Mouse (Mus musculus): ENCODE data around the gene Eif4g3. TPM values are rescaled to one million over a fixed set of nuclear protein-coding genes. Genes with fewer than 3 reads are reported as not detected.

The Eif4g3 gene
- total and polyA plus RNA-seq, 3 experiments = 22.8 to 63.7 TPM; not detected in 1

GRCm38 (mm10) chr4:138031828-138032227 is 39.0 kb downstream of the Eif4g3 start:
- peaks cover 5% of the 10 kb centered on the region for H3K79me2 ChIP-seq (ENCODE audit: control insufficient read depth, insufficient read depth, low read length, poor library complexity)
- no peak overlapping the region for H3K9ac ChIP-seq (ENCODE audit: control insufficient read depth, low read depth, low read length, poor library complexity, severe bottlenecking)
- H3K27ac ChIP-seq (ENCODE audit: control insufficient read depth, low read depth, low read length) = no peak overlapping the region
- peaks cover 3 to 4% of the 10 kb centered on the region in 2 experiments for H3K4me1 ChIP-seq (ENCODE audit: control insufficient read depth in 1 of 2, insufficient read depth in 2 of 2, low read length in 2 of 2)
- no peaks in the 10 kb centered on the region for H3K27me3 ChIP-seq (ENCODE audit: control insufficient read depth in 1 of 2, insufficient read depth in 2 of 2, low read length in 2 of 2)
- DNase-seq (ENCODE audit: low read depth, low spot score) = no peak
- TF ChIP-seq E2F4 (IDR thresholded peaks at IDR 0.05; ENCODE audit: borderline replicate concordance, low read depth, low read length) (no peak), NRF1 (IDR thresholded peaks at IDR 0.05; ENCODE audit: insufficient read depth, low read depth, low read length, poor library complexity, severe bottlenecking) (no peak), USF2 (IDR thresholded peaks at IDR 0.05; ENCODE audit: borderline replicate concordance in 1 of 2, insufficient read depth in 1 of 2, low read depth in 1 of 2, low read length in 2 of 2) (no peak), ZKSCAN1 (IDR thresholded peaks at IDR 0.05; ENCODE audit: low read depth, low read length) (no peak), SMC3 (IDR thresholded peaks at IDR 0.05; ENCODE audit: low read depth, low read length) (no peak), EP300 (IDR thresholded peaks at IDR 0.05; ENCODE audit: low read depth in 1 of 2, low read length in 2 of 2) (no peak), KAT2A (conservative IDR thresholded peaks at IDR 0.05; ENCODE audit: low read depth, low read length) (no peak), TAL1 (IDR thresholded peaks at IDR 0.05; ENCODE audit: low read length) (no peak), MAFK (IDR thresholded peaks at IDR 0.05; ENCODE audit: borderline replicate concordance, low read depth, low read length) (no peak)
- no peak overlapping the region for H3K4me3 ChIP-seq (ENCODE audit: control insufficient read depth in 1 of 2, insufficient read depth in 1 of 2, low read depth in 2 of 2, low read length in 2 of 2)
- peaks cover 0 to 16% of the 10 kb centered on the region in 2 experiments; a peak in 2 of 4 replicates for H3K36me3 ChIP-seq (ENCODE audit: control insufficient read depth in 1 of 2, insufficient read depth in 2 of 2, low read length in 2 of 2)
- H3K9me3 ChIP-seq (replicated peaks; ENCODE audit: insufficient read depth, low read length) = no peaks in the 10 kb centered on the region

- no peak for DNase-seq (ENCODE audit: low read depth, low spot score)
- no peaks in the 10 kb centered on the region for H3K27me3 ChIP-seq (ENCODE audit: control insufficient read depth in 1 of 2, insufficient read depth in 2 of 2, low read length in 2 of 2)
- H3K27ac ChIP-seq (ENCODE audit: control insufficient read depth, low read depth, low read length) = no peak overlapping the region
- H3K4me1 ChIP-seq (ENCODE audit: control insufficient read depth in 1 of 2, insufficient read depth in 2 of 2, low read length in 2 of 2) = no peaks in the 10 kb centered on the region
- no peak overlapping the region for H3K4me3 ChIP-seq (ENCODE audit: control insufficient read depth in 1 of 2, insufficient read depth in 1 of 2, low read depth in 2 of 2, low read length in 2 of 2)
- H3K9ac ChIP-seq (ENCODE audit: control insufficient read depth, low read depth, low read length, poor library complexity, severe bottlenecking) = no peak overlapping the region
- H3K79me2 ChIP-seq (ENCODE audit: control insufficient read depth, insufficient read depth, low read length, poor library complexity) = peaks cover 1% of the 10 kb centered on the region; the same call in 1 of the 2 replicates
- no peaks in the 10 kb centered on the region; the same call in 1 of the 2 replicates for H3K9me3 ChIP-seq (replicated peaks; ENCODE audit: insufficient read depth, low read length)
- H3K36me3 ChIP-seq (ENCODE audit: control insufficient read depth in 1 of 2, insufficient read depth in 2 of 2, low read length in 2 of 2) = peaks cover 0 to 24% of the 10 kb centered on the region in 2 experiments; a peak in 2 of 4 replicates
- TF ChIP-seq SMC3 (IDR thresholded peaks at IDR 0.05; ENCODE audit: low read depth, low read length) (no peak), BHLHE40 (IDR thresholded peaks at IDR 0.05; ENCODE audit: borderline replicate concordance, low read depth, low read length) (no peak), POLR2AphosphoS5 (IDR thresholded peaks at IDR 0.05; ENCODE audit: borderline replicate concordance, low read depth, low read length) (no peak), ETS1 (IDR thresholded peaks at IDR 0.05; ENCODE audit: low read depth, low read length) (no peak), HCFC1 (IDR thresholded peaks at IDR 0.05; ENCODE audit: low read depth, low read length) (no peak), MAFK (IDR thresholded peaks at IDR 0.05; ENCODE audit: borderline replicate concordance, low read depth, low read length) (no peak), TBP (IDR thresholded peaks at IDR 0.05; ENCODE audit: low read depth, low read length) (no peak), EP300 (IDR thresholded peaks at IDR 0.05; ENCODE audit: low read depth in 1 of 2, low read length in 2 of 2) (no peak), NRF1 (IDR thresholded peaks at IDR 0.05; ENCODE audit: insufficient read depth, low read depth, low read length, poor library complexity, severe bottlenecking) (no peak), POLR2AphosphoS2 (IDR thresholded peaks at IDR 0.05; ENCODE audit: low read length) (no peak), TCF12 (IDR thresholded peaks at IDR 0.05; ENCODE audit: low read depth, low read length) (no peak)
These were observed 41.0 kb downstream of the Eif4g3 start for GRCm38 (mm10) chr4:138033871-138034270.
